Mouse (Mus musculus): ENCODE results near the gene Syncrip. TPM values are rescaled to one million over a fixed set of nuclear protein-coding genes. Genes with fewer than 3 reads are reported as not detected.
A peak's percentile ranks its signal among the peaks of the same experiment; 100 is the strongest.

Gene Syncrip
- polyA plus RNA-seq, 1 experiment from 2014 or later: 151 TPM

GRCm38 (mm10) chr9:88409978-88410377, 72.4 kb downstream of the Syncrip start:
- ATAC-seq (ENCODE audit: insufficient read depth) (no peak), DNase-seq (no peak)
- H3K4me2 ChIP-seq: no peak overlapping the region
- 0 out of 2 replicates have a peak, but pooled peaks cover 6% of the 10 kb centered on the region for H3K36me3 ChIP-seq (ENCODE audit: insufficient read depth)
- H3K4me1 ChIP-seq (ENCODE audit: insufficient read depth): no peaks in the 10 kb centered on the region
- H3K9me3 ChIP-seq (ENCODE audit: low read depth, low read length): no peaks in the 10 kb centered on the region
- no peak overlapping the region for H3K4me3 ChIP-seq (ENCODE audit: low read depth, low read length)
- H3K27ac ChIP-seq (ENCODE audit: low read depth): no peak overlapping the region
- no peaks in the 10 kb centered on the region for H3K27me3 ChIP-seq (ENCODE audit: insufficient read depth, low read length)
- no peak overlapping the region for H3K9ac ChIP-seq
- TF ChIP-seq CTCF (IDR thresholded peaks at IDR 0.05; ENCODE audit: low read depth): no peak
- WGBS: 86% methylated on average over 2 of the region's 2 CpGs

- peaks cover 19% of the 10 kb centered on the region; the same call in 1 of the 2 replicates for H3K36me3 ChIP-seq (ENCODE audit: insufficient read depth)
- no peak overlapping the region for H3K27ac ChIP-seq (ENCODE audit: low read depth)
- 58% methylated on average over 6 of the region's 6 CpGs for WGBS
- no peak for TF ChIP-seq CTCF (IDR thresholded peaks at IDR 0.05; ENCODE audit: low read depth)
- DNase-seq: no peak
- no peak overlapping the region; the same call in 1 of the 2 replicates for H3K4me2 ChIP-seq
- no peaks in the 10 kb centered on the region for H3K4me1 ChIP-seq (ENCODE audit: insufficient read depth)
- no peak overlapping the region for H3K4me3 ChIP-seq (ENCODE audit: low read depth, low read length)
- H3K9me3 ChIP-seq (ENCODE audit: low read depth, low read length): no peaks in the 10 kb centered on the region
- no peaks in the 10 kb centered on the region for H3K27me3 ChIP-seq (ENCODE audit: insufficient read depth, low read length)
- peak; percentile 47; the same call in 1 of the 2 replicates for ATAC-seq (ENCODE audit: insufficient read depth)
- H3K9ac ChIP-seq: no peak overlapping the region
Measured at GRCm38 (mm10) chr9:88404515-88404914, 77.9 kb downstream of the Syncrip start.

GRCm38 (mm10) chr9:88404088-88404487, 78.3 kb downstream of the Syncrip start:
- H3K9me3 ChIP-seq (ENCODE audit: low read depth, low read length): no peaks in the 10 kb centered on the region
- H3K4me3 ChIP-seq (ENCODE audit: low read depth, low read length): no peak overlapping the region
- no peaks in the 10 kb centered on the region for H3K4me1 ChIP-seq (ENCODE audit: insufficient read depth)
- DNase-seq: peak; percentile 83
- no peak for TF ChIP-seq CTCF (IDR thresholded peaks at IDR 0.05; ENCODE audit: low read depth)
- H3K27ac ChIP-seq (ENCODE audit: low read depth): no peak overlapping the region
- H3K4me2 ChIP-seq: no peak overlapping the region; the same call in 1 of the 2 replicates
- peaks cover 19% of the 10 kb centered on the region; the same call in 1 of the 2 replicates for H3K36me3 ChIP-seq (ENCODE audit: insufficient read depth)
- WGBS: 42% methylated on average over 10 of the region's 10 CpGs
- no peak overlapping the region for H3K9ac ChIP-seq
- no peaks in the 10 kb centered on the region for H3K27me3 ChIP-seq (ENCODE audit: insufficient read depth, low read length)
- peak; percentile 93 for ATAC-seq (ENCODE audit: insufficient read depth)

- H3K4me1 ChIP-seq (ENCODE audit: insufficient read depth): no peaks in the 10 kb centered on the region
- H3K4me2 ChIP-seq: no peak overlapping the region
- WGBS: 87% methylated on average over 1 of the region's 1 CpGs
- peak; percentile 60 for DNase-seq
- TF ChIP-seq CTCF (IDR thresholded peaks at IDR 0.05; ENCODE audit: low read depth): peak; percentile 46
- no peak overlapping the region for H3K9ac ChIP-seq
- H3K36me3 ChIP-seq (ENCODE audit: insufficient read depth): peaks cover 20% of the 10 kb centered on the region; the same call in 1 of the 2 replicates
- no peaks in the 10 kb centered on the region for H3K9me3 ChIP-seq (ENCODE audit: low read depth, low read length)
- H3K27ac ChIP-seq (ENCODE audit: low read depth): no peak overlapping the region
- H3K4me3 ChIP-seq (ENCODE audit: low read depth, low read length): no peak overlapping the region
- H3K27me3 ChIP-seq (ENCODE audit: insufficient read depth, low read length): no peaks in the 10 kb centered on the region
- ATAC-seq (ENCODE audit: insufficient read depth): no peak
Measured at GRCm38 (mm10) chr9:88398461-88398860, 83.9 kb downstream of the Syncrip start.

Other genes with a start within 250 kb of the Syncrip start
- gene Nt5e, start 155.4 kb downstream of the Syncrip start, polyA plus RNA-seq (2014; fragmentation: Nextera tagmentation; extraction: Ambion mirVana): 2.1 and 2.3 TPM in 2 replicates
- gene Snx14, start 43.6 kb downstream of the Syncrip start, polyA plus RNA-seq (2014; fragmentation: Nextera tagmentation; extraction: Ambion mirVana): 22.9 and 24.5 TPM in 2 replicates
- 0.68 TPM in 1 of 2 replicates, not detected in the other for gene Gm20537, start 26.0 kb downstream of the Syncrip start, polyA plus RNA-seq (2014; fragmentation: Nextera tagmentation; extraction: Ambion mirVana)
- gene Zfp949, start 65.4 kb upstream of the Syncrip start, polyA plus RNA-seq (2014; fragmentation: Nextera tagmentation; extraction: Ambion mirVana): 7.6 and 8.4 TPM in 2 replicates
- gene Trim43a, start 98.3 kb upstream of the Syncrip start, polyA plus RNA-seq (2014; fragmentation: Nextera tagmentation; extraction: Ambion mirVana): 0.12 TPM in 1 of 2 replicates, not detected in the other
- gene Mthfsl, start 237.7 kb upstream of the Syncrip start, polyA plus RNA-seq (2014; fragmentation: Nextera tagmentation; extraction: Ambion mirVana): 30.6 and 31.6 TPM in 2 replicates
- 1.1 and 1.2 TPM in 2 replicates for gene Bcl2a1d, start 249.3 kb upstream of the Syncrip start, polyA plus RNA-seq (2014; fragmentation: Nextera tagmentation; extraction: Ambion mirVana)

Data from lung, embryonic 14.5 days (tissue).